Mouse (Mus musculus): ENCODE results near the gene Shc3.
A peak's percentile ranks its signal among the peaks of the same experiment; 100 is the strongest.

DNA sequence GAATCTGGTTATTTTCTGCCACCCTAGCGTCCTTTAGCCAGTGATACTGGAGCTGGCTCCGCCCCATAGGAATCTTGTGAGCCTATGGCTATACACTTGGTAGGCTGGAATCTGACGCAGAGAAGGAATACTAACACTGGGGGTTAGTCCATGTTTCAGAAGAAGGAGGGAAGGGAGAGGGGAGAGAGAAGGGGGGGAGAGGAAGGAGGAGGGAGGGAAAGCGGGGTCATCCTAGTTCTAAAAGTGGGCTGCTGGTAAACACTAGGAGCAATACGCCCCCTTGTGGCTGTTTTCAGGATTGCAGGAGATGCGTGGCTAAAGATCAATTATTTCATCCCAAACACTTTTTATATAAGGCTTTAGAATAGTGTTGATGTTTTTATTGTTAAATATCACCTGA is 48.6 kb upstream of the Shc3 start:
- TF ChIP-seq USF1 (IDR thresholded peaks at IDR 0.05; ENCODE audit: low read depth, low read length) (no peak), CHD1 (IDR thresholded peaks at IDR 0.05; ENCODE audit: low read depth, low read length) (no peak), GATA1 (IDR thresholded peaks at IDR 0.05; ENCODE audit: low read depth, low read length) (no peak), POLR2A (IDR thresholded peaks at IDR 0.05; ENCODE audit: control insufficient read depth in 1 of 2, insufficient read depth in 1 of 2, low read depth in 1 of 2, low read length in 2 of 2, poor library complexity in 1 of 2) (no peak), E2F4 (IDR thresholded peaks at IDR 0.05; ENCODE audit: borderline replicate concordance, low read depth, low read length) (no peak), CTCF (IDR thresholded peaks at IDR 0.05 in 2 of 3, conservative IDR thresholded peaks at IDR 0.05 in 1 of 3; ENCODE audit: control insufficient read depth in 1 of 3, insufficient read depth in 1 of 3, low read depth in 2 of 3, low read length in 3 of 3, poor library complexity in 1 of 3, severe bottlenecking in 1 of 3) (peak; percentile 71 to 82 (median 78)), MAZ (IDR thresholded peaks at IDR 0.05; ENCODE audit: low read depth, low read length) (no peak), POLR2AphosphoS5 (IDR thresholded peaks at IDR 0.05; ENCODE audit: borderline replicate concordance, low read depth, low read length) (no peak)
